Mouse (Mus musculus): Measurements from ENCODE around the gene Agl. TPM values are rescaled to one million over a fixed set of nuclear protein-coding genes. Genes with fewer than 3 reads are reported as not detected.

The Agl gene
- polyA plus RNA-seq, 1 experiment from 2014 or later: 10.2 TPM

DNA sequence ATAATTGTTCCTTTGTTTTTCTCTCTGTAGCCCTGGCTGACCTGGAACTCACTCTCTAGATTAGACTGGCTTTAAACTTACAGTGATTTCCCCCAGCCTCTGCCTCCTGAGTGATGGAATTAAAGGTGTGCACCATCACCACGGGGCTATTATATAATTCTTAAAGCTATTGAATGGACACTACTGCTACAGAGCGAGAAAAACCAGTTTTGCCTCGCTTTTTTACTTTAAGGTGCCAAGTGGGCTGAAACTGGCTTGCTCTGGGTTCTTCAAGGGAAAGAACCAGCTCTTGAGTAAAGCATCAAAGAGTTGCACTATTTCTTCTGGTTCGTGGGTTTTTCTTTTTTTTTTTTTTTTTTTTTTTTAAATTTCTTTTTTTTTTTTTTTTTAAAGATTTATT, 85.0 kb downstream of the Agl start:
- Histone ChIP-seq H3K9me3 (ENCODE audit: control insufficient read depth, low read length) (no peaks in the 10 kb centered on the region), H3K4me1 (ENCODE audit: control insufficient read depth, insufficient read depth, low read length) (no peaks in the 10 kb centered on the region), H3K27me3 (ENCODE audit: control insufficient read depth, insufficient read depth, low read length) (no peaks in the 10 kb centered on the region), H3K4me3 (ENCODE audit: low read depth, low read length) (no peak overlapping the region), H3K36me3 (ENCODE audit: control insufficient read depth, insufficient read depth, low read length) (no peaks in the 10 kb centered on the region), H3K9ac (ENCODE audit: low read length) (no peak overlapping the region), H3K4me2 (ENCODE audit: low read depth, severe bottlenecking) (no peak overlapping the region), H3K27ac (replicated peaks; ENCODE audit: low read depth, low read length) (no peak overlapping the region)
- WGBS: 79% methylated on average over 4 of the region's 4 CpGs
- ATAC-seq (ENCODE audit: insufficient number of reproducible peaks, low FRiP score, low TSS enrichment, low read depth): no peak
- DNase-seq (ENCODE audit: low spot score): no peak

DNA sequence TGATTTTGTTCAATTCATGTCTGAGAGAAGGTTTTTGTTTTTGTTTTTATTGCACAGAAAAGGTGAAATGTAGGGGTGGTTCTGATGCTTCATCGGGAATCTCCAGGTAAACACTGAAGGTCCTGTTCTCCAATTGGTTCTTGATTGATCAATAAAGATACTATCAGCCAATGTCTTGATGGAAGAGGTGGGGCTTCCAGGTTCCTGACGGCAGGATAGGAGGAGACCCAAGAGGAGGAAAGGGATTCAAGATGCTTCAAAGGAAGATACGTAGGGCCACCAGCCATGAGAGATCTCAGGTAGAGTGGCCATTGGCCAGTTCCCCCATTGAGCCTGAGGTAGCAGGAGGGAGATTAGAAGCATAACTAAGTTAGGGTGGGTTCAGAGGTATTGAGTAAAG, 89.0 kb downstream of the Agl start:
- Histone ChIP-seq H3K27ac (replicated peaks; ENCODE audit: low read depth, low read length) (no peak overlapping the region), H3K4me1 (ENCODE audit: control insufficient read depth, insufficient read depth, low read length) (no peaks in the 10 kb centered on the region), H3K36me3 (ENCODE audit: control insufficient read depth, insufficient read depth, low read length) (no peaks in the 10 kb centered on the region), H3K4me3 (ENCODE audit: low read depth, low read length) (no peak overlapping the region), H3K27me3 (ENCODE audit: control insufficient read depth, insufficient read depth, low read length) (no peaks in the 10 kb centered on the region), H3K4me2 (ENCODE audit: low read depth, severe bottlenecking) (no peak overlapping the region), H3K9ac (ENCODE audit: low read length) (no peak overlapping the region), H3K9me3 (ENCODE audit: control insufficient read depth, low read length) (no peaks in the 10 kb centered on the region)
- DNase-seq (ENCODE audit: low spot score) (no peak), ATAC-seq (ENCODE audit: insufficient number of reproducible peaks, low FRiP score, low TSS enrichment, low read depth) (no peak)
- whole genome bisulfite sequencing: 58% methylated on average over 3 of the region's 3 CpGs

DNA sequence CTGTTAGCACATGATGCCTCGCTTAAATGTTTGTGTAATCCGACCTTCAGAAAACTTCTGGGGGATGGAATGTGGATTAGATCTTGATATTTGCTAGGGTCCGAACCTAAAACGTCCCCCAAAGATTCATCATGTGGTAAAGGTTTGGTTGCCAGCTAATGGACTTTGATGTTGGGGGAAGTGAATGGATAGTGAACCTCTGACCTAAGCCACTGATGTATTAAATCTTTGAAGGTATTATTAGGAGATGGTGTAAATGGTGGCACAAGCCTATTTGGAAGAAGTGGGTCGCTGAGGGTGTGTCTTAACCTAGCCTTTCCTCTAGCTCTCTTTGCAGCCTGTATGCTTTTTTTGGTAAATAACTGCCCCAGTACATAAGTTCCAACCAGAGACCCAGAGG, 94.9 kb downstream of the Agl start:
- Histone ChIP-seq H3K27ac (replicated peaks; ENCODE audit: low read depth, low read length) (no peak overlapping the region), H3K9ac (ENCODE audit: low read length) (no peak overlapping the region), H3K4me2 (ENCODE audit: low read depth, severe bottlenecking) (peak overlapping the region; percentile 74; the same call in 1 of the 2 replicates), H3K9me3 (ENCODE audit: control insufficient read depth, low read length) (no peaks in the 10 kb centered on the region), H3K4me3 (ENCODE audit: low read depth, low read length) (peak overlapping the region; percentile 78), H3K27me3 (ENCODE audit: control insufficient read depth, insufficient read depth, low read length) (no peaks in the 10 kb centered on the region), H3K36me3 (ENCODE audit: control insufficient read depth, insufficient read depth, low read length) (no peaks in the 10 kb centered on the region), H3K4me1 (ENCODE audit: control insufficient read depth, insufficient read depth, low read length) (0 out of 2 replicates have a peak, but pooled peaks cover 3% of the 10 kb centered on the region)
- ATAC-seq (ENCODE audit: insufficient number of reproducible peaks, low FRiP score, low TSS enrichment, low read depth) (no peak), DNase-seq (ENCODE audit: low spot score) (no peak)
- 23% methylated on average over 5 of the region's 5 CpGs for WGBS

DNA sequence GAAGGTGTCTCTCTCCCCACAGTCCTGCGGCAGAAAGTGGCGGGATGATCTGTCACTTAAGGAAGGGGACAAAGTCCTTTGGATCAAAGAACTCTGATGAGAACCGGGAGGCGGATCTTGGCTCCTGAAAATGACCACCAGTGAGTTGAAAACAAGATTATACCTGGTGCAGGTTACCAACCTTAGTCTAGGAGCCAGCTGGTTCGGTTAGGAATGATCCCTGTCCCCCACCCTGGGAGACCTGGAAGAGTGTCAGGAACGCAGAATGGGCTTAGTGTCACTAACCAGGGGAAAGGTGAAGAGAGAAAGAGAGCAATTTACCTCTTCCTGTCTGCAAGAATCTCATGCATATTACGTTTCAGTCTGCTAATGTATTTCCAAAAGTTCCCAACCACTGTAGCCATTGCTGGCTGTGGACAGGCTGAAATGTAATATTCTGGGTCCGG, 95.5 kb downstream of the Agl start, which contains the start of gene Slc35a3:
Gene Slc35a3 (minus strand): TSS at position 396 of the 446 bp plus-strand sequence.
- Histone ChIP-seq H3K36me3 (ENCODE audit: control insufficient read depth, insufficient read depth, low read length) (no peaks in the 10 kb centered on the region), H3K4me2 (ENCODE audit: low read depth, severe bottlenecking) (peak within 1 kb of the TSS; percentile 74), H3K4me3 (ENCODE audit: low read depth, low read length) (peak within 1 kb of the TSS; percentile 78), H3K27ac (replicated peaks; ENCODE audit: low read depth, low read length) (peak within 1 kb of the TSS; percentile 75; the same call in 1 of the 2 replicates), H3K9ac (ENCODE audit: low read length) (peak within 1 kb of the TSS; percentile 94), H3K9me3 (ENCODE audit: control insufficient read depth, low read length) (no peaks in the 10 kb centered on the region), H3K4me1 (ENCODE audit: control insufficient read depth, insufficient read depth, low read length) (0 out of 2 replicates have a peak, but pooled peaks cover 3% of the 10 kb centered on the region), H3K27me3 (ENCODE audit: control insufficient read depth, insufficient read depth, low read length) (no peaks in the 10 kb centered on the region)
- no peak; the same call in 1 of the 2 replicates for ATAC-seq (ENCODE audit: insufficient number of reproducible peaks, low FRiP score, low TSS enrichment, low read depth)
- WGBS: 5% methylated on average over 8 of the region's 8 CpGs
- no peak for DNase-seq (ENCODE audit: low spot score)

DNA sequence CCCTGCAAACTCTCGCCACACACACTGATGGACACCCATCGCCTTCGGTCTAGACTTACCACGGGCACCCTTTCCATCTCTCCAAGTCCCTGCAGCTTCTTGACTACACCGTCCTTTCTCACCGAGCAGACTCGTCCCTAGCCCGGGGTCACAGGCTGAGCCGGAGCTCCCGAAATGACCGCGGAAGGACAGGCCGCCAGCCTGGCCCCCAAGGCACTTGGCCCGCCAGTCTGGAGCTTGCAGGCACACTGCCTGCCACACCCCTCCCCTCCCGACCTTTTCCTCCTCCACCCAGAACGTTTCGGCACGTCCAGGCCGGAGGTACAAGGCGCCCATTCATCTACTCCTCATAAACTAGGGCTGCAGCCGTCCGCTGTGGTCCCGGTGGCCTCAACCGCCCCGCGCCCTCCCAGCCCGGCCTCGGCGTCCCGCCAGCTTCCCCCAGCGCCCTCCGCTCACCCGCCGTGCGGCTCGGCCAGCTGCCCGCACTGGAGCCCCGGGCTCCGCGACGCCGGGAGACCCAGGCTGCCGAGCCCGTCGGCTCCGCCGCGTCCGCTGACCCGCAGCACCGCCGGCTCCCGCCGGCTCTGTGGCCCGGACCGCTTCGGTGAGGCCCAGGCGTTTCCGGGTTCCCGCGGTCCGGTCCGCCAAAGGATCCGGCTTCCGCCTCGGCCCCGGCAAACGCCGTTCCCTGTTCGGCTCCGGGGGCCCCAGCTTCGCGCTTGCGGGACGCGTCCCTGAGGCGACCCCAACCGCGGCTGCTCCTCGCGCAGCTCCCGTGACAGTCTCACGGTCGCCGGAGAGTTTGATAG, 96.1 kb downstream of the Agl start:
- peak overlapping the region; percentile 78 for H3K4me3 ChIP-seq (ENCODE audit: low read depth, low read length)
- peak; percentile 81 for DNase-seq (ENCODE audit: low spot score)
- H3K9me3 ChIP-seq (ENCODE audit: control insufficient read depth, low read length): no peaks in the 10 kb centered on the region
- peak overlapping the region; percentile 94 for H3K9ac ChIP-seq (ENCODE audit: low read length)
- peak overlapping the region; percentile 74 for H3K4me2 ChIP-seq (ENCODE audit: low read depth, severe bottlenecking)
- H3K36me3 ChIP-seq (ENCODE audit: control insufficient read depth, insufficient read depth, low read length): no peaks in the 10 kb centered on the region
- peak; percentile 83 for ATAC-seq (ENCODE audit: insufficient number of reproducible peaks, low FRiP score, low TSS enrichment, low read depth)
- H3K4me1 ChIP-seq (ENCODE audit: control insufficient read depth, insufficient read depth, low read length): 0 out of 2 replicates have a peak, but pooled peaks cover 3% of the 10 kb centered on the region
- no peaks in the 10 kb centered on the region for H3K27me3 ChIP-seq (ENCODE audit: control insufficient read depth, insufficient read depth, low read length)
- WGBS: under 1% methylated on average over 80 of the region's 85 CpGs
- H3K27ac ChIP-seq (replicated peaks; ENCODE audit: low read depth, low read length): peak overlapping the region; percentile 75; the same call in 1 of the 2 replicates

DNA sequence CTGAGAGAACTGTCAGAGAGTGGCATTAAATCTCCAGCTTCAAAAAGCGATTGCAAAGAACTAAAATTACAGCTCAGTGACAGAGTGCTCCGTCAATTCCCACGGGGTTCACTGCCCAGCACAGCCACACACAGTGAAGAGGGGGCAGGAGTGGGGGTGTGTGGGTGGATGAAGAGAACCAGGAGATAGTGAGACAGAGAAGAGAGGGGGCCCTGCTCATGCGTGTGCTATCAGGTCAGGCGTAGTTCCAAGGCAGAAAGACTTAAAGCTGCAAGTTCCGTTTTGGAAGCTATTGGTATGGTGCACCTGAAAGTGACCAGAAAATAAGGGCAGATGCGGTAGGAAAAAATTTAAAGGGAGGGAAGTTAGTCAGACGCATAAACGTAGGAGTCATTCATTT, 97.0 kb downstream of the Agl start:
- H3K9ac ChIP-seq (ENCODE audit: low read length): no peak overlapping the region

DNA sequence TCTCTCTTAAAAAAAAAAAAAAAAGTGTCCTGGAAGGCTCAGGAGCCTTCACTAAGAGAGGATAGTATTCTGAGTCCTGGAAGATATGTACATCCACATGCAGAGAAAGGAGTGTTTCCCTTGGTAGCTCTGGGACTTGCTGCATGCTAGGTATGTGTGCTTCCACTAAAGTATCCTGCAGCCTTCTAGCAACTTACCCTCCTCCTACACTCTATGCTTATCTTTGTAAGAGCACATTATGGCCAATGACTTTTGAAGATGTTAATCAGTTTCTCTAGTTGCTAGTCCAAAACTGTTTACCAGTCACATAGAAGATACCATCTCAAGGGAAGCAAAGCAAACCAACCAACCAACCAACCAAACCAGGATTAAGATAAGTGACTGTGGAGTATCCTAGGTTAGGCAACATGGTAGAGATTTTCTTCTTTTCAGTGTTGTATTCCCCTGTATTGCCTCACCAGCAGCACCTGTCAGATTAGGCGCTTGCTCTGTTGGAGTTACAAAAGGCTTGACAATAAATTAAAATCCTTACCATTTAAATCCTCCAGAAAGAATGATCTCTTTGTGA, 102.2 kb downstream of the Agl start:
- H3K4me3 ChIP-seq (ENCODE audit: low read depth, low read length): no peak overlapping the region

More for the DNA sequence above, 97.0 kb downstream of the Agl start:
- no peak overlapping the region for H3K27ac ChIP-seq (replicated peaks; ENCODE audit: low read depth, low read length)
- H3K27me3 ChIP-seq (ENCODE audit: control insufficient read depth, insufficient read depth, low read length): no peaks in the 10 kb centered on the region
- peak overlapping the region; percentile 74; the same call in 1 of the 2 replicates for H3K4me2 ChIP-seq (ENCODE audit: low read depth, severe bottlenecking)
- DNase-seq (ENCODE audit: low spot score): no peak
- no peaks in the 10 kb centered on the region for H3K9me3 ChIP-seq (ENCODE audit: control insufficient read depth, low read length)
- ATAC-seq (ENCODE audit: insufficient number of reproducible peaks, low FRiP score, low TSS enrichment, low read depth): no peak
- H3K36me3 ChIP-seq (ENCODE audit: control insufficient read depth, insufficient read depth, low read length): no peaks in the 10 kb centered on the region
- peak overlapping the region; percentile 78 for H3K4me3 ChIP-seq (ENCODE audit: low read depth, low read length)
- H3K4me1 ChIP-seq (ENCODE audit: control insufficient read depth, insufficient read depth, low read length): 0 out of 2 replicates have a peak, but pooled peaks cover 3% of the 10 kb centered on the region
- WGBS: 53% methylated on average over 9 of the region's 9 CpGs

DNA sequence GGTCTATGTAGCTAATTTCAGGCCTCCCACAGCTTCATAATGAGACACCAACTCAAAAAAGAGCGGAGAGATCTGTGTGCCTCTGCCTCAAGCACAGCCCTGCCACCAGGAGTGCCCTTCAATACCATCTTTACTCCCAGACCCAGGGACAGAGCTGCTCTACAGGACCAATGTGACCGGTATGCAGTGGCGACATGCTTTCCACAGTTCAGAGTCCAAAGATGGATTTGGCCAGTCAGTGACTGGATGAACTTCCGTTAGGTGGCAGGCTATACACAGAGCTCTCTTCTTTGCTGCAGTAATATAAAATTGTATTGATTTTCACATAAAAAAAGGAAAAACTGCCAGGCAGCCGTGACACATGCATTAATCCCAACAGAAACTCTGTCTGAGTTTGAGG, 104.1 kb downstream of the Agl start:
- H3K9ac ChIP-seq (ENCODE audit: low read length): no peak overlapping the region
- H3K4me2 ChIP-seq (ENCODE audit: low read depth, severe bottlenecking): no peak overlapping the region
- H3K4me1 ChIP-seq (ENCODE audit: control insufficient read depth, insufficient read depth, low read length): no peaks in the 10 kb centered on the region
- H3K9me3 ChIP-seq (ENCODE audit: control insufficient read depth, low read length): no peaks in the 10 kb centered on the region
- no peak for ATAC-seq (ENCODE audit: insufficient number of reproducible peaks, low FRiP score, low TSS enrichment, low read depth)
- no peak for DNase-seq (ENCODE audit: low spot score)
- H3K4me3 ChIP-seq (ENCODE audit: low read depth, low read length): no peak overlapping the region
- 91% methylated on average over 5 of the region's 5 CpGs for WGBS
- H3K36me3 ChIP-seq (ENCODE audit: control insufficient read depth, insufficient read depth, low read length): no peaks in the 10 kb centered on the region
- no peak overlapping the region for H3K27ac ChIP-seq (replicated peaks; ENCODE audit: low read depth, low read length)
- no peaks in the 10 kb centered on the region for H3K27me3 ChIP-seq (ENCODE audit: control insufficient read depth, insufficient read depth, low read length)

More for the DNA sequence above, 102.2 kb downstream of the Agl start:
- Histone ChIP-seq H3K27ac (replicated peaks; ENCODE audit: low read depth, low read length) (no peak overlapping the region), H3K4me2 (ENCODE audit: low read depth, severe bottlenecking) (no peak overlapping the region), H3K27me3 (ENCODE audit: control insufficient read depth, insufficient read depth, low read length) (no peaks in the 10 kb centered on the region), H3K9me3 (ENCODE audit: control insufficient read depth, low read length) (no peaks in the 10 kb centered on the region), H3K4me1 (ENCODE audit: control insufficient read depth, insufficient read depth, low read length) (no peaks in the 10 kb centered on the region), H3K9ac (ENCODE audit: low read length) (no peak overlapping the region), H3K36me3 (ENCODE audit: control insufficient read depth, insufficient read depth, low read length) (no peaks in the 10 kb centered on the region)
- WGBS: 90% methylated on average over 1 of the region's 1 CpGs
- no peak for ATAC-seq (ENCODE audit: insufficient number of reproducible peaks, low FRiP score, low TSS enrichment, low read depth)
- DNase-seq (ENCODE audit: low spot score): no peak

Measured in limb, embryonic 11.5 days (tissue).